Mouse (Mus musculus): ENCODE data around the gene Gm5767. TPM values are rescaled to one million over a fixed set of nuclear protein-coding genes. Genes with fewer than 3 reads are reported as not detected.
"Not testable (repeated sequence)": the region's sequence is repeated elsewhere in the genome, so short reads cannot be mapped to it uniquely, and the experiment has no call there.

Gm5767 gene
- polyA plus RNA-seq, 1 experiment, result not detected

- DNase-seq (ENCODE audit: low spot score), result no peak
These were observed 34.3 kb downstream of the Gm5767 start for GRCm38 (mm10) chr16:8714851-8715250.

- no peak for DNase-seq (ENCODE audit: low spot score)
These were observed 35.0 kb downstream of the Gm5767 start for GRCm38 (mm10) chr16:8715513-8716080.

DNA sequence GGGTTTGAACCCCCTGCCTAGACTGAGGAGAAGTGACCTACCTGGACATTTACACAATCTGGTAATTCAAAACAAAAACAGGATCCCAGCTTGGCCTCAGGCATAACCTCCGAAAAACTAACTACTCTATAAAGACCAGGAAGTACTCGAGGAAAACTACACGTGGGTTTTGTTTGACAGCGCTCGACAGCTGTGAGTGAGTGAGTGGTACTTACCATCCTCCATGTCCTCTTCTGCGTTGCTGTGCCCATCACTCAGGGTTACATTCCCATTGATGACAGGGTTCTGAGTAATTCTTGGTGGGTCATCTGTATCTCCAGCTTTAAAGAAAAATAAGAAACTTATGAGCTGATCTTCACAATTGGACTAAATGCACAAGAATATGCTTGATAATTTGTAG lies 35.7 kb downstream of the Gm5767 start:
- DNase-seq (ENCODE audit: low spot score), result no peak

DNA sequence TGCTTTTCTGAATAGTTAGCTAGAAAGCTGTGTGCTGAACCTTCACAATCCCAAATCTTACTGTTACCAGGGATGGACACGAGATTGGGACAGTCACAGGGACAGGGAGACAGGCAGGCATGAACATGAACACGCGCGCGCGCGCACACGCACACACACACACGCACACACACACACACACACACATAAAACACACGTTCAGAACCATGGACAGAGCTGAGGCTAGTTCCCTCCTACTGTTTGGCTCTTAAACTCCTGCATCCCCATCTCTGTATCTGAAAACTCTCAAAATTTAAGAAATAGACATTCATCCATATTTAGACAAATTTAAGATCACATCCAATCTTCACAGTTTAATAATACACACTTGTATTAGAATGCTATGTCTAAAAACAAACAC lies 37.2 kb downstream of the Gm5767 start:
- no peak for DNase-seq (ENCODE audit: low spot score)

DNA sequence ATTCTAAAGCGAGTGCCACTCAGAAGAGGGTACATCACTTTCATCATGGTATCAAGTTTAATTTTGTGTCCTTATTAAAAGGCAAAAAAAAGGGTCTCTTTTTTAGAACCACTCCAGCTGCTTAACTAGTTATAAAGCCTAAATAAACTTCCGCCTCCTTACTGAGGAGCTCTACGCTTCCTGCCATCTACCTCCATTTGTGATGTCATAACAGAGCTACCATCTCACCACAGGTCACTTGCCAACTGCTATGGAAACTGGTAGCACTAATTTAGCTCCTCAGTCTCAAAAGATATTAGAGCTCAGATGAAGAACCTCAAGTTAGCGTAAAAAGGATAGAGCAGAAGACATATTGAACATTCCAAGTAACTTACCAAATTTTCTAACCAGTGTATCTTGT lies 39.9 kb downstream of the Gm5767 start:
- DNase-seq (ENCODE audit: low spot score), result no peak

DNA sequence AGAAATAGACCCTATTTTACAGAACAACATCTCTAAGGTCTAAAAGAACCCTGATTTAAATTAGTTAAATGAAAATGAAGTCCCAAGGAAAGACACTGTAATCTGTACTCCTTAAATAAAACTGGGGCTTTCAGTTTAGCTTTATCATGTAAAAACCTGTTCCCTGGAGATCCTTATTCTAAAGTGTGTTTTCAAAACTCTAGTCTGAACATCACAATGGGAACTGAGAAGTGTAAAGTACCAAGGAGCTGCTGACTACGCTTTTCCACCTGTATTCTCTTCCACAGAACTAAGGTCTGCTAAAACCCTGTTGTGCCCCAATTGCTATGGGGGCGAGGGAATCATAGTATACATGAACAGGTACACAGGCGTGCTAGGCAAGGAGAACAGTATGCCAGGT lies 43.5 kb downstream of the Gm5767 start:
- no peak for DNase-seq (ENCODE audit: low spot score)

- no peak for DNase-seq (ENCODE audit: low spot score)
These were observed 45.2 kb downstream of the Gm5767 start for GRCm38 (mm10) chr16:8725807-8726206.

DNA sequence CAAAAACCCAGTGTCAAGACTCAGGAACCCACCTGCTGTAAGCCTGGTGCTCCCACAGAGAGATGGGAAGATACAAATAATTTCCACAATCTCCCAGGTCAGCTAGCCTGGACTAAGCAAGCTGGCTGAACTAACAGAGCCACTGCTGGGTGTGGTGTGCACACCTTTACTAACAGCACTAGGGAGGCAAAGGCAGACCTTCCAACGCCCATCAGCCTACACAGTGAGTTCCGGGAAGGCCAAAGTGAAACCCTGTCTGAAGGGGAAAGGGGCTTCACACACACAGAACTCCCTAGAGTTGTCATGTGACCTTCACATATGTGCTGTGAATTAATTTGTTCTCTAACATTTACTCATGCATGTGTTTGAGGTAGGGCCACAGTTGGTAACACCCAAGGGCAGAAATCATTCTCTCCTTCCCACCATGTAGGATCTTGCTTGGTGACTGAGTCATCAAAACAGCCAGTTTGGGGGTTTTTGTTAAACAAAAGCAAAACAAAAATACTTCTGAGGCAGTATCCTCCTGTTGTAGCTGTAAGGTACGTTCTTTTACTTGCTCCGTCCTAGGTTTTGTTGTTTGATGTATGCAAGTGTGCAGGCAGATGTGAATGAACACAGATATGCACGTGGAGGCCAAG lies 47.7 kb downstream of the Gm5767 start:
- no peak for DNase-seq (ENCODE audit: low spot score)

- DNase-seq (ENCODE audit: low spot score), result no peak
These were observed 51.1 kb downstream of the Gm5767 start for GRCm38 (mm10) chr16:8731630-8732029.

GRCm38 (mm10) chr16:8732450-8732849 lies 51.9 kb downstream of the Gm5767 start:
- DNase-seq (ENCODE audit: low spot score), result not testable (repeated sequence)

Other genes starting within 250 kb of the Gm5767 start
- 26.1 and 28.4 TPM in 2 replicates for gene Mettl22, start 210.0 kb upstream of the Gm5767 start, polyA plus RNA-seq (2012; rRNA removed)
- 11.7 and 16.7 TPM in 2 replicates for gene Abat, start 167.3 kb upstream of the Gm5767 start, polyA plus RNA-seq (2012; rRNA removed)
- gene Pmm2, start 43.1 kb upstream of the Gm5767 start, polyA plus RNA-seq (2012; rRNA removed), result 51.1 and 52.1 TPM in 2 replicates
- 12.3 and 13.7 TPM in 2 replicates for gene Tmem186, start 43.1 kb upstream of the Gm5767 start, polyA plus RNA-seq (2012; rRNA removed)
- 43.5 and 49.9 TPM in 2 replicates for gene Carhsp1, start 8.6 kb upstream of the Gm5767 start, polyA plus RNA-seq (2012; rRNA removed)
- gene Usp7, start 111.5 kb downstream of the Gm5767 start, polyA plus RNA-seq (2012; rRNA removed), result 61.8 and 67.7 TPM in 2 replicates
- 38.5 and 48.2 TPM in 2 replicates for gene 1810013L24Rik, start 149.3 kb downstream of the Gm5767 start, polyA plus RNA-seq (2012; rRNA removed)

Measured in urinary bladder, adult 2 months (tissue).